Mouse (Mus musculus): ENCODE results near the gene Mprip.

Mprip gene

DNA sequence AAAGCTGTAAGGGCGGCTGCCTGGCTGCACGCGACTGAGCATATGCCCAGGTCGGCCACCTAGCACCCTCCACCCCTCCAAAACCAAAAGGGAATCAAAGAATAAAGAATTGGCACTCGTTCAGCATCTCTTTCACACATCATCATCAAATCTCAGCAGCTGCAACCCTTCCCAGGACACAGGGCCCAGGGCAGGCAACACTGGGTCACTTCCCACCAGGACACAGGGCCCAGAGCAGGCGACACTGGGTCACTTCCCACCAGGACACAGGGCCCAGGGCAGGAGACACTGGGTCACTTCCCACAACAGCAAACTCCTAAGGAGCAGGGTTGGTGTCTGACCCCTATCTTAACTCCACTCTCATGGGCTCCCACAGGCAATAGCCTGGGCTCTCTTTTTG is 132.3 kb downstream of the Mprip start:
- no peak for DNase-seq (ENCODE audit: extremely low spot score, low read depth, low spot score)

DNA sequence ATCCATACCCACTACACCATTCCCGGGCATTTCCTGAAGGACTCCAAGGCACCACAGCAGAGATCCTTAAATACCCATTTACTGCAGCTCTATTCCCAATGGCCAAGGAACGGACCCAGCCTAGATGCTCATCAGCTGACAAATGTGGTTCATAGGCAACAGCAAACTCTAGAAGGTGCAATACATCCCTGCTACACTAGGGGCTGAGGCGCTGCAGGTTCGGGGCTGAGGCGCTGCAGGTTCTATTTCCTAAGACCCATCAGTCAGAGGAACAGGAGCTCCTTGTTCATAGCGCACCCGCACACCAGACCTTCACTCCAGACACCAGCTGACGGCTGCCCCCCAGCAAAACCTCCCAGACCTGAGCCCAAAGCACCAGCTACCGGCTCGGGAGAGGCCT is 139.3 kb downstream of the Mprip start:
- DNase-seq (ENCODE audit: extremely low spot score, low read depth, low spot score), result no peak

DNA sequence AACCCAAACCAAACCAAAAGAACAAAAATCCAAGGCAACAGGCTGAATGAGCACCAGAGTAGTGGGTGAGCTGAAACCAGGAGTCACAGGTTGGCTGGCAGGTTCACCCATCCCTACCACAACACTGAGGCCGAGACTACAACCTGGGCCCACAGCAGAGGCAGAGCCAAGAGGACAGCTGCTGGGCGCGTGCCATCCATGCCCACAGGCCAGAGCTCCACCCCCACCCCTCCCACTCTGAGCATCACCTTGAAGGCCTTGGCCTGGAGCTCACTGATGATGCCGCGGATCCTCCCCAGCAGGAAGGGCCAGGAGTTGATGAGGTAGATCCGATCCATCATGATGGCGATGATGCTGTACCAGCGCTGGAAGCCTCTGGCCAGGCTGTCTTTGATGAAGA is 140.8 kb downstream of the Mprip start:
- no peak for DNase-seq (ENCODE audit: extremely low spot score, low read depth, low spot score)

DNA sequence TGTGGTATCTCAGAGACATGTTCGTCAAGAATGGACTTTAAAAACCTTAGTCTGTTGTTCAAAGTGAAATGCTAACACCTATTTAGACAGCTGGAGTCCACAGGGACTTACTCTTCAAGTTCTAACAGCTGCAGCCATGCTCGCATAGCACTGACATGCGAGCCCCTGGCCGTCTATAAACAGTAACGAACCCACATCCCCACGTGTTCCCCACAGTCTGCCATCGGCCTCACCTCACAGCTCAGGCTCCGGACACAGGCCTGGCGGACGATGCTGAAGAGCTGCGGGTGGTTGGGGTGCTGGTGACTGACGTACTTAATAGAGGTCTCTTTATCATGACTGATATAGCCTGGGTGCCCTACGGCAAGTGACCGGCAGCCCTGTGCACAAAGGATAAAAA is 142.4 kb downstream of the Mprip start:
- DNase-seq (ENCODE audit: extremely low spot score, low read depth, low spot score), result no peak

DNA sequence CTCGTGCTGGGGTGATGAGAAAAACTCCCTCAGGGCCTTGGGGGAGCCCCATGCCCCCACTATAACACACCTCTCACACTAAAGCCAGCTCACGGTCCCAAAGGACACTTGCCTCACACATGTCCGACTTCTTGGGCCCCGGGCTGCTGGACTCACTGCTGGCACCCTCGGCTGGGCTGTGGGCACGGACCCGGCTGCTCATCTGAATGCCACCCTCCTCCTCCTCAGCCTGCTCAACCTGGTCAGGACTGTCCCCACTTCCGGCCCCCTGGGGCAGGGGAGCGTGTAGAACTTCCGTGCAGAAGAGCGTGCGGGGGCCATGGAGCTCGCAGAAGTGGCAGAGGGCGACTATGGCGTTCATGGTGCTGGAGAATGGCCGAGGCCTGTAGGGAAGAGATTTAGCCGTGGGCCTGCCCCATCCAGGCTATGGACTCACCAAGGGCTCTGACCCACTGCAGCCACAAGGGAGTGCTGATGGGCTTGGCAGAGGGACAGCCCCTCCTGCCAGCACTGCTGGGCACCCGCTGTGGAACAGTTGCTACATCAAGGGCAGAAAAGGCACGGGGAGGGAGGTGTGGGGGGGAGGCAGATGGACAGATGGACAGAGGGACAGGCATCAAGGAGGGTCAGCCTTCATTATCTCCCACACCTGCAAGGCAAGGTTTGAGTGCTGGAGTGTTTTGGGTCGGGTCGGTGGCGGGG is 143.5 kb downstream of the Mprip start:
- no peak for DNase-seq (ENCODE audit: extremely low spot score, low read depth, low spot score)

DNA sequence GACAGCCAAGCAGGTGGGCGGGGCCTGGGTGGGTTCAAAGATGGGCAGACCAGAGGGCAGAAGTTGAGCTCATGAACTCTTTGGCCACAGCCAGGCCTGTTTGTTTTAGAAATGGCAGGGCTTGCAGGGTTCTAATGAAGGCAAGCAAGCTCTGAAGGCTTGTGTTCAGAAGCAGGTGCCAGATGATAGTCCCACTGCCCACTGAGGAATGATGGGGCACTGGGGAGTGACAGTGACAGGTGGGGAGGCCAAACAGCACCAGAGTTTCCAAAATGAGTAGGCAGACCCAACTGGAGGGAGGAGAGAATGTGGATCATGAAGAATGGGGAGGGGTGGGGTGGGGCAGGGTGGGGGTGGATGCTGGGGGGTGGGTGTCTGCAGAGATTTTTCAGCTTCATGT is 144.2 kb downstream of the Mprip start:
- DNase-seq (ENCODE audit: extremely low spot score, low read depth, low spot score), result no peak

DNA sequence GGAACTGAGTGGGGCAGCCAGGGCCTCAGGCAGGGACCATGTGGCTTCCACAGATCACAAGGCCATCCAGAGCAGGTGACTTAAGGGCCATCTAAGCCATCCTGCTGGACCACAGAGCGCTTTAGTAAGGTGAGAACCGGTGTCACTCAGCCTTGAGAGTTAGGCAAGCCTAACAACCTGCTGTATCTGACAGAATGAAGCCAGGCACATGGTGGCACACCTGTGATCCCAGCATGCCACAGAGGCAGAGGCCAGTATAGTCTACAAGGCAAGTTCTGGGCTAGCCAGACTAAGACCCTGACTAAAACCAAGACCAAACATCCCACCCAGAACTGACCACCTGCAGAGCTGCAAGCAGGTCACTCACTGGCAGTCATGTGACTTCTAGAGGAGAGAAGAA is 144.6 kb downstream of the Mprip start:
- DNase-seq (ENCODE audit: extremely low spot score, low read depth, low spot score), result no peak

DNA sequence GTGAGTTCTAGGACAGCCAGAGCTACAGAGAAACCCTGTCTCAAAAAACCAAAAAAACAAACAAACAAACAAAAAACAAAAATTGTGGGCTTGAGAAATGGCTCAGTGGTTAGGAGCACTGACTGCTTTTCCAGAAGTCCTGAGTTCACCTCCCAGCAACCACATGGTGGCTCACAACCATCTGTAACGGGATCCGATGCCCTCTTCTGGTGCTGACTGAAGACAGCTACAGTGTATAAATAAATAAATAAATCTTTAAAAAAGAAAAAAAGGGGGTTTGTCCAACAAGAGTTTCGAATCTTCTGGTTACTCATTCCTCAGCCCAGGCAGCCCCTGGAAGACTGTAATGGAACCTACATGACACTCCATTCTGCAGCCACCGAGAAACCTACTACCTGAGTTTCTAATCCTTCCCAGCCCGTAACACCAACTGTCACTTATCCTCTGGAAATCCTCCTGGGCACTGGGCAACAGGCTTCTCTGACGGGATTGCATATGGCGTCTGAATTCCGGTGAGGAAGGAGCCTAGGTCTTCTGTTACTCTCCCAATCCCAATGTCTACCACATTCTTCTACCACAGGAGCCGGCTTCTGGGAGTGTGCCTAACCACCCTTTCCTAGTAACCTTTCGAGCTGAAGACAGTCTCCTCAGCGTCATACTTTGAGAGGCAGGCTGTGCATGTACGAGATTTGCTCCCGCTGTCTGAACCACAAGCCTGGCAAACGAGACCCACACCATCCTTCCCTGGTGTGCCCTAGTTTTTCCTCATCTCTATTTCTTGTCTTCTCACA is 147.3 kb downstream of the Mprip start:
- DNase-seq (ENCODE audit: extremely low spot score, low read depth, low spot score), result no peak

DNA sequence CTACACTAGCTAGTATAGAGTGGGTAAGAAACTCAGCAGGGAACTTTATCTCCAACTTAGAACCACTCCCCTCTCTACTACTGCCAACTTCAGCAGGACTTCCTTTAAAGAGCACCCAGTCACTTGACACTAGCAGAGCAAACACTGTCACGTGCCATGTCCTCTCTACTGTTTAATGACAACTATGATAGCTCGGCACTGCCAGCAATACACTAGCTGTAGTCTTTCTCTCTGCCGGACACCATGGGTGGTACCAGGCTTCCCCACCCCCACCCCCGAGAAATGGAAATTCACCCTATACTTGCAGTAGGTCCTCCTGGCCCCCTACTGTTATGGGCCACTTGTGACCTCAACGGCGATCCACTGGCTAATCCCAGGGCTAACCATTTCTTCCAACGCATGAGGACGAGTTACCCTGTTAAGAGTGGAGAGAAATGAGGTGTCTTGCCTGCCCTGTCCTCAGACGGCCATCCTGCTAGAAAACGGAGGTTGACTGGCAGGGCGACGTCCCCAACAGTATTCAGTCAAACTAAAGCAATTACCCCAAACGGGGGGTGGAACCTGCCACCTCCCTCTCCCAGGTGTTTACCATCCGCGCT is 148.1 kb downstream of the Mprip start:
- DNase-seq (ENCODE audit: extremely low spot score, low read depth, low spot score), result no peak

DNA sequence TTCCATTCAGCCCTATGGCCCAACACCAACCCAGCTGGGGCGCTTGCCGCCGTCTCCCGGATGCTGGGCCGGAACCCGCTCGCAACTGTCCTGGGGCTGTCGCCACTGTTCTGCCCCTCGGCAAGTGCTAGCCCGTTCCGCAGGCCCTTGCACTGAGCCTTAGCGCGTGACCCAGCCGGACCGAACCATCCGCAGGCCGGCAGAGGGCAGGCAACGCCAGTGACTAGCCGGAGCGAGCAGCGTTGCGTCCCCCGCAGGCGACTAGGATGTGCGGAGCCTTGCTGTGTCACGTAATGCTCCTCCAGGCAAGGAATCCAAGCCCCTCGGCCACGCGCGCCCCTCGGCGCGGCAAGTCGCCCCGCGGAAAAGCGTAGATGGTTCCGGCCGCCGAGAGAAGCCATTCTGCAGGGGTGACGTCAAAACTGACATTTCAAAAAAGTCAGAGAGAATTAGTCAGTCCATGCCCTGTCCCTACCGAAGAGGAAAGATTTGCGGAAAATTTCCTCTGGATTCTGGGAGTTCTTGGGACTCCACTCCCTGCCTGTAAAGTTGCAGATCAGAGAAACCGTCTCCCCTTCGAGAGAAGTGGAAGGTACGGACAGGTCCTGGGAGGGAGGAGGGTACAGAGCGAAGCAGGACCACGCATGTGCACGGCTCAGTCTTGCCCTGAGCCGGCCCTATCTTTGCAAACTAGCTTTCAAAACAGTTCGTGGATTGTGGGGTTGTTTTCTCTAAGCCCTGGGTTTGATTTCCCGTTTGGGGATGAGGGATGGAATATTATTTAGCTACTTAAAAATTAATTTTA is 148.8 kb downstream of the Mprip start, which contains the start of gene Flcn:
Gene Flcn, minus strand, starts transcription at position 347 of the 805 bp plus-strand sequence.
- DNase-seq (ENCODE audit: extremely low spot score, low read depth, low spot score), result peak; percentile 83

DNA sequence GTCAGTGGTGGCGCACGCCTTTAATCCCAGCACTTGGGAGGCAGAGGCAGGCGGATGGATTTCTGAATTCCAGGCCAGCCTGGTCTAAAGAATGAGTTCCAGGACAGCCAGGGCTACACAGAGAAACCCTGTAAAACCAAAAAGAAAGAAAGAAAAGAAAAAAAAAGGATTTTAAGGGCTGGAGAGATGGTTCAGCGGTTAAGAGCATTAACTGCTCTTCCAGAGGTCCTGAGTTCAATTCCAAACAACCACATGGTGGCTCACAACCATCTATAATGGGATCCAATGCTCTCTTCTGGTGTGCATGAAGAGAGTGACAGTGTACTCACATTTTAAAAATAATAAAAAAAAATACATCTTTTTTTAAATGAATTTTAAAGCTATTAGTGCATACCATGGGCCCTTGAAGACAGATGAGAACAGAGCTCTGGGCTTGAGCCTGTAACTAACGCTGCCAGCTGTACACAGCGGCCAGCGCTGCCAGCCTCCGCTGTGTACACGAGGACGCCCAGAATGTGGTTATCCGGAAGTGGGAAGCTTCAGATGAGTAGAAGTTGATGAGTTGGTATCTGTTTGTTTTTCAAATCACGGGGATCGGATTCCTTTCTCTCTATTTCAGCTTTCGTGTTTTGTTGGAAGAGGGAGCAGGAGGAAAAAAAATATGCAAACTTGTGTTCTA is 149.5 kb downstream of the Mprip start:
- no peak for DNase-seq (ENCODE audit: extremely low spot score, low read depth, low spot score)

DNA sequence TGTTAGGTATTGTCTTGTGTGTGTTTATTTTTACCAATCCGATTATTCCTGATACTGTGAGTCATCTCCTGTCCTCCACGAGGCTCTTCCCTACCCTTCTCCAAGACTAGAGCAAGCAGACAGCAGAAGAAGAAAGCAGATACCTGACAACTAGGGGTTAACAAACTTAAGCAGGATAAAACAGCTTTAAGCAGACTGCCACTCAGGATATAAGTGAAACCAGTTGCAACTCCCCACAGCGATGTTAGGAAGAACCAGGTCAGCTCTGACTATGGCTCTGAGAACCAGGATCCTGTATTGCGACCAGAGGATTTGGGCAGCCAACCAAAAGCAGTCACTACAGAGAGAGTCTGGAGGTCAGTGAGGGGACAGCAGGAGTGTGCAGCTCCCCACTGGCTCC is 150.1 kb downstream of the Mprip start:
- no peak for DNase-seq (ENCODE audit: extremely low spot score, low read depth, low spot score)

DNA sequence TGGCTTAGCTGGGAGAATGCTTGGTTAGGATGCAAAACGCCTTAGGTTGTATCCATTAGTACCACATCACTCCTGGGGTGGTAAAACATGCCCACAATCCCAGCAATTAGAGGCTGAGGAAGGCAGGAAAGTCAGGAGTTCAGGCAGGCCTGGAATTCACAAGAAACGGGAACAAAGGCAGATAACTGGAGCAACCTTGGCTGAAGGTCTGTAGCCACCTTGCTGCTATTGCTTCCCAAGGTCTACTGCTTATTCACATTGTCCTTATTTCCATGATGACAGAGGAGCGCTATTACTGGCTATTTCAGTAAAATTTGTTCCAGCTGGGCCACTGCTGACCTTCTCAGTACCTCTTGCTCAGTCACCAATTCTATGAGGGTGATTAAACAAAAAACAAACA is 152.2 kb downstream of the Mprip start:
- DNase-seq (ENCODE audit: extremely low spot score, low read depth, low spot score), result no peak

DNA sequence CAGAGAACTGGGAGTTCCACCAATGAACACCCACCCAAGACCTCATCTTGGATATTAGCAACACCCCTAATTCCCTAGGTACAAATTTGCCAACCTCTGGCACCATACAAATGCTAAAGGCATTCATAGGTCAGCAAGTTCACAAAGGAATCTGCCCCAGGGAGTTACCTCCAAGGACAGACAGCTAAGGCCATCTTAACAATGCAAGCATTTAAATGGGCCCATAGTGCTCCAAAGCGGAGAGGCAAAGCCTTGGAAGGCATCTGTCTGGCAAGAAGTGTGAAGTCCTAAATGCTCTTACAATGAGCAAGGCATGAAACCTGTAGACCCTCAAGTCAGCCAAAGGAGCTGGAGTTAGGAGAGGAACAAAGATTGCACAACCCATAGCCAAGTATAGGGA is 153.2 kb downstream of the Mprip start:
- no peak for DNase-seq (ENCODE audit: extremely low spot score, low read depth, low spot score)

DNA sequence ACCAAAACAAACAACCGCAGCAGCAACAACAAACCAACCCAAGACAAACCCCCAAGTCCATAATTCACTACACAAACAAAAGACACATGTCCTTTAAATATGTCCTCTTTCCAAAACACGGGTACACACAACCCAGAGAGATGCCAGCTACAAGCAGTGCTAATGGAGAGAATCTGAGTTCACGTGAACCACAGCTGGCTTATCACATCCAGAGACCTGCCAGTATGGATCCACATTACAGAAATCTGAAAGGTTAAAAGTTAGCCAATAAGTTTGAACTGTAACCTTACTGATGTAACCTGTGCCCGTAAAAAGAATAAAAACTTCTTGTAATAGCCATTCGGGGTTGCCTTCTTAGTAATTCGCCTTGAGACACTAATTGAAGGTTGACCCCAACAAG is 153.8 kb downstream of the Mprip start:
- no peak for DNase-seq (ENCODE audit: extremely low spot score, low read depth, low spot score)

DNA sequence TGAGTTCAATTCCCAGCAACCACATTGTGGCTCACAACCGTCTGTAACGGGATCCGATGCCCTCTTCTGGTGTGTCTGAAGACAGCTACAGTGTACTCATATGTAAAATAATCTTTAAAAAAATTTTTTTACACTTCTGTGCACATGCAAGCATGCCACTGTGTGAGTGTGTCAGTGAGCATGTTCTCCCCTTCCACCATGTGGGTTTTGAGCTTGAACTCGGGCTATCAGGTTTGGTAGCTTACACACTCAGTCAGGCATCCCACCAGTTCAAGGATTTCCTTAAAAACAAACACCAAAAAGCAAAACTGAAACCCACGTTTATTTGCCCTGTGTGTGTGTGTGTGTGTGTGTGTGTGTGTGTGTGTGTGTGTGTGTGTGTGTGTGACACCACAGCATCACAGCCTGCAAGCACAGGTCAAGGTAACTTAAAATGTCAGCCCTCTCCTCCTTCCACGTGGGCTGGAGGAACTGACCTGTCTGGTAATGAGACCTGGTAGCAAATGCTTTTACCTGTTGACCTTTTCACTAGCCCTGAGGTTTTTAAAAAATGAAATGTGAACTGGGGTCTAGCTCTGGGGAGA is 154.5 kb downstream of the Mprip start:
- DNase-seq (ENCODE audit: extremely low spot score, low read depth, low spot score), result no peak

DNA sequence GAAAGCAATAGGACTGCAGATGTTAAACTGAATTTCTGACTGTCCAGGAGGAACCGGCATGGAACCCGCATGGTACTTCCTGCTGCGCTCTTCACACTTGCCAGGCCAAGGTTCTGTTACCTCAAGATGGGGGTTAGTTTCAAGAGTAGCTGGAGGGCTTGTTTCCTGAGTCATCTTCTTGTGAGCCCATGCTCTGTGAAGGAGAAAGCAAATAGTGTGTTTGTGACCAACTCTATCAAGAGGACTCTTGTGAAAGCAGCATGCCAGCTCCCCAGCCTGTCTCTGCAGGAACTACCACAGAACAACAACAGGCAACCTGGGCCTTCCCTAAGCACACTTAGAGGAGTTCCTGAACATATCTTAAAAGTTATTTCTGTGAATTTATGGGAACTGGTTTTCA is 156.8 kb downstream of the Mprip start:
- DNase-seq (ENCODE audit: extremely low spot score, low read depth, low spot score), result no peak

DNA sequence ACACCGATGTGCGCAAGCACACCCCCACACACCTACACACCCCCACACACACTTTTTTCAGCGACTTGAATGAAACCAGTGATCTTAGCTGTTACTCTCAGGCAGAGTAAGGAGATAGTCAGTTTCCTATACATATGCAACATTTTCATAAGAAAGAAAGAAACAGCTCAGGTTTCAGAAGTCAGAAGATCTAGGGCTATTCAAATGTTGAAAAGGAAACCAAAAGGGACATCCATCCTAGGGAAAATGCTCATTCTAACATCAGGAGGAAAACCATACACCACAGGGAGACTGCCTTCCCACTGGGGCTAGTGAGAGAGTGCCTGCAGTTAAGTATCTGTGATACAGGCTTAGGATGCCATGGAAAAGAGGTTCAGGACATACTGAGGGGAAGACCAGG is 160.5 kb downstream of the Mprip start:
- DNase-seq (ENCODE audit: extremely low spot score, low read depth, low spot score), result no peak
